Mouse (Mus musculus) liver, postnatal 0 days (tissue): Measurements from ENCODE around the gene Trp53tg5.

Experiments used
- CTCF ChIP-seq: sonication (generic); IDR thresholded peaks from 2 replicates; pipeline ENCODE4 v1.5.1; 2016; ENCODE audit warnings: antibody characterized with exemption, low read depth
- EP300 ChIP-seq: IDR thresholded peaks from 2 replicates; pipeline ENCODE4 v1.6.1; 2016; ENCODE audit warnings: antibody characterized with exemption, low read depth, mild to moderate bottlenecking

- no peak for TF ChIP-seq CTCF
- no peak for TF ChIP-seq EP300
These were observed 32.4 kb downstream of the Trp53tg5 start for GRCm38 (mm10) chr2:164441155-164441554.
